Mouse (Mus musculus) testis, adult 2 months (tissue): ENCODE data around the gene Bcap31. TPM values are rescaled to one million over a fixed set of nuclear protein-coding genes. Genes with fewer than 3 reads are reported as not detected.

Experiments used
- H3K27ac ChIP-seq: fragments of 200-500 bp; 2 replicates; pipeline ENCODE4 v1.5.1; 2012; ENCODE audit warnings: low read depth, low read length; ENCODE audit not compliant: control insufficient read depth, insufficient read depth
- H3K27me3 ChIP-seq: fragments of 200-500 bp; 2 replicates; pipeline ENCODE4 v1.6.1; 2012; ENCODE audit warnings: mild to moderate bottlenecking, low read length, moderate library complexity; ENCODE audit not compliant: control insufficient read depth, insufficient read depth
- H3K36me3 ChIP-seq: fragments of 200-500 bp; 2 replicates; pipeline ENCODE4 v1.6.1; 2012; ENCODE audit warnings: mild to moderate bottlenecking, low read length; ENCODE audit not compliant: control insufficient read depth, insufficient read depth
- H3K4me1 ChIP-seq: fragments of 200-500 bp; 2 replicates; pipeline ENCODE4 v1.6.1; 2012; ENCODE audit warnings: low read length; ENCODE audit not compliant: control insufficient read depth, insufficient read depth
- H3K4me3 ChIP-seq: fragments of 200-500 bp; 2 replicates; pipeline ENCODE4 v1.5.1; 2012; ENCODE audit warnings: low read depth, mild to moderate bottlenecking, low read length, moderate library complexity, mixed read lengths; ENCODE audit not compliant: control insufficient read depth
- CTCF ChIP-seq: fragments of 200-500 bp; IDR thresholded peaks from 2 replicates; pipeline ENCODE4 v1.5.1; 2012; ENCODE audit warnings: low read depth, mild to moderate bottlenecking, inconsistent platforms, low read length, moderate library complexity; ENCODE audit not compliant: control insufficient read depth, insufficient read depth, insufficient replicate concordance
- POLR2A ChIP-seq: fragments of 200-500 bp; IDR thresholded peaks from 2 replicates; pipeline ENCODE4 v1.6.1; 2012; ENCODE audit warnings: low read depth, mild to moderate bottlenecking, inconsistent platforms, low read length, moderate library complexity; ENCODE audit not compliant: control insufficient read depth
- polyA plus RNA-seq: library from polyadenylated mRNA; depleted of rRNA; stranded (reverse); fragments of >200 nt; gene quantifications from 2 replicates; pipeline ENCODE4 v1.2.3, GENCODE M21; 2012; rRNA removed

The Bcap31 gene
- polyA plus RNA-seq, 1 experiment = 12.2 TPM

- Histone ChIP-seq H3K4me3 (no peak overlapping the region), H3K4me1 (peaks cover 2% of the 10 kb centered on the region; the same call in 1 of the 2 replicates), H3K27ac (no peak overlapping the region), H3K27me3 (no peaks in the 10 kb centered on the region), H3K36me3 (no peaks in the 10 kb centered on the region)
- TF ChIP-seq POLR2A = no peak
These were observed 70.9 kb downstream of the Bcap31 start for GRCm38 (mm10) chrX:73645121-73645520.

DNA sequence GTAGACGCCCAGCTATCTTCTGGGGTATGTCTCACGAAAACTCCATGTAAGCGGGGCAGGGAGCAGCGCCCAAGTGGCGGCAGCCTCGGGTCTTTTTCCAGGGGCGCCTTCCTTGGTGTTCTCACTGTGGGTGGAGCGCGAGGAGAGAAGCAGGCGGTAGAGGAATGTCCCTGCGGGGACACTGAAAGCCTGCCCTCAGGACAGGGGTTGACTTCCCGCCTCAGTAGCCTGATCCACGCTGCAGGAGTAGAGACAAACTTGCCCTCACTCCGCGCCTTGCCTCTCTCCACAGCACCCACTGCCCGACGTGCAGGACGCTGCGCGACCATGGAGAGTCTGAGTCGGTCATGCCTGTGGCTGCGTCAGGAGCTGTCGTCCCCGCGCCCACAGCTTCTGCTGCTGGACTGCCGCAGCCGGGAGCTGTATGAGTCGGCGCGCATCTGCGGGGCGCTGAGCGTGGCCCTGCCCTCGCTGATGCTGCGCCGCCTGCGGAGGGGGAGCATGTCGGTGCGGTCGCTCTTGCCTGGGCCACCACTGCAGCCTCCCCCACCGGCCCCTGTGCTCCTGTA is 76.0 kb downstream of the Bcap31 start:
- no peak overlapping the region for H3K27ac ChIP-seq
- no peak for TF ChIP-seq CTCF

GRCm38 (mm10) chrX:73639255-73639675 is 76.7 kb downstream of the Bcap31 start, which contains the start of gene Dusp9:
TSS of gene Dusp9 (plus strand) at chrX:73639419.
- Histone ChIP-seq H3K36me3 (no peaks in the 10 kb centered on the region), H3K27me3 (no peaks in the 10 kb centered on the region), H3K27ac (no peak within 1 kb of the TSS), H3K4me3 (peak within 1 kb of the TSS; percentile 47), H3K4me1 (peaks cover 20% of the 10 kb centered on the region)
- TF ChIP-seq CTCF (no peak), POLR2A (no peak)

More for the DNA sequence above, 76.0 kb downstream of the Bcap31 start:
- no peaks in the 10 kb centered on the region for H3K36me3 ChIP-seq
- peaks cover 20% of the 10 kb centered on the region for H3K4me1 ChIP-seq
- H3K27me3 ChIP-seq = no peaks in the 10 kb centered on the region
- peak overlapping the region; percentile 47 for H3K4me3 ChIP-seq

DNA sequence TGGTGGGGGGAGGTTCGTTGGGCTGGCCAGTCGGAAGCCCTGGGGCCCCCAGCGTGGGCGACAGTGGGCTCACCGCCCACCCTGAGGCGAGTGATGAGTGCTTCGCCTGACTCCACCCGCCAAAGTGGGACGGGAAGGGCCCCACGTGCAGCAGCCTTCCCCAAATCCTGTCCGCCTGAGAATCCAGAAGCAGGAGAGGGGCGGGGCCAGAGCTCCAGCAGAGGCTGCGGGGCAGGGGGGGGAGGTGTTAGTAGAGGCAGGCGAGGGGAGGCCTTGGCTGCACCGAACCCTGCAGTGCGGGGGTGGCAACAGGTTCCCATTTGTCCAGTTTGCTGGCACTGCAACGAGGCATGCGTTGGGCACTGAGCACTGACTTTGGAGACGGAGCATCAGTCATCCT is 78.6 kb downstream of the Bcap31 start:
- TF ChIP-seq CTCF (no peak), POLR2A (no peak)
- no peak overlapping the region for H3K4me3 ChIP-seq
- H3K36me3 ChIP-seq = no peaks in the 10 kb centered on the region
- H3K4me1 ChIP-seq = peaks cover 20% of the 10 kb centered on the region
- H3K27ac ChIP-seq = no peak overlapping the region
- no peaks in the 10 kb centered on the region for H3K27me3 ChIP-seq

Other genes starting within 250 kb of the Bcap31 start
- gene Bgn, start 232.6 kb downstream of the Bcap31 start, polyA plus RNA-seq = 32.9 and 54.4 TPM in 2 replicates
- gene Atp2b3, start 213.1 kb downstream of the Bcap31 start, polyA plus RNA-seq = 1.7 and 3.1 TPM in 2 replicates
- 1.8 and 2.0 TPM in 2 replicates for gene Dusp9, start 76.8 kb downstream of the Bcap31 start, polyA plus RNA-seq
- 4.0 and 4.3 TPM in 2 replicates for gene Pnck, start 56.1 kb downstream of the Bcap31 start, polyA plus RNA-seq
- gene Slc6a8, start 43.0 kb downstream of the Bcap31 start, polyA plus RNA-seq = 4.9 and 5.7 TPM in 2 replicates
- 21.1 and 24.4 TPM in 2 replicates for gene Abcd1, start 422 bp upstream of the Bcap31 start, polyA plus RNA-seq
- 0.06 and 0.07 TPM in 2 replicates for gene Plxnb3, start 40.9 kb upstream of the Bcap31 start, polyA plus RNA-seq
- 0.36 and 0.64 TPM in 2 replicates for gene Srpk3, start 58.2 kb upstream of the Bcap31 start, polyA plus RNA-seq
- 37.8 and 43.9 TPM in 2 replicates for gene Idh3g, start 70.7 kb upstream of the Bcap31 start, polyA plus RNA-seq
- gene Ssr4, start 70.9 kb upstream of the Bcap31 start, polyA plus RNA-seq = 49.0 and 53.3 TPM in 2 replicates
- 0.49 and 0.55 TPM in 2 replicates for gene Pdzd4, start 108.8 kb upstream of the Bcap31 start, polyA plus RNA-seq
- gene Avpr2, start 175.9 kb upstream of the Bcap31 start, polyA plus RNA-seq = not detected in 2 replicates
- gene L1cam, start 179.9 kb upstream of the Bcap31 start, polyA plus RNA-seq = 0.06 and 0.35 TPM in 2 replicates
- gene Arhgap4, start 205.7 kb upstream of the Bcap31 start, polyA plus RNA-seq = 0.44 and 0.58 TPM in 2 replicates
- 3.7 and 5.4 TPM in 2 replicates for gene Naa10, start 205.8 kb upstream of the Bcap31 start, polyA plus RNA-seq
- gene Renbp, start 214.7 kb upstream of the Bcap31 start, polyA plus RNA-seq = 2.1 and 3.1 TPM in 2 replicates